Mouse (Mus musculus): ENCODE data around the gene Mrpl16. TPM values are rescaled to one million over a fixed set of nuclear protein-coding genes. Genes with fewer than 3 reads are reported as not detected.

Gene Mrpl16
- total RNA-seq, 2 experiments from 2014 or later, result 33.4 to 34.5 TPM

DNA sequence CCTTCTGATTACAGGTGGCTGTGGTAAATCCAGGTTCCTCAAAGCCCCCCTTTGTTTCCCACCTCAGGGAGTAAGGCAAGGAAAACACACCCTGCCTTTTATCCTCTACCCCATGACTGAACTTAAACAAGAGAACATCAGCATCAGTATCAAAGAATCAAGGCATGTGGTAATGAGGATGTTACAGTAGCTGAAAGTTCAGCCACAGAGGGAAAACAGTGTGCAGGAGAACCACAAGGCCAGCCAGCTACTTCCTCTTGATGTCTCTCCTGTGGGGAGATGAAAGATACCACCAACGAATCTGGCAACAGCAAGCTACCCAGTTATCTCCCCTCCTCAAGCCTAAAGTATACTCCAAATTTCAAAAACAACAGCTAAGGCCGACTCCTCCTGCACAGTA, 37.1 kb downstream of the Mrpl16 start:
- no peak for DNase-seq

DNA sequence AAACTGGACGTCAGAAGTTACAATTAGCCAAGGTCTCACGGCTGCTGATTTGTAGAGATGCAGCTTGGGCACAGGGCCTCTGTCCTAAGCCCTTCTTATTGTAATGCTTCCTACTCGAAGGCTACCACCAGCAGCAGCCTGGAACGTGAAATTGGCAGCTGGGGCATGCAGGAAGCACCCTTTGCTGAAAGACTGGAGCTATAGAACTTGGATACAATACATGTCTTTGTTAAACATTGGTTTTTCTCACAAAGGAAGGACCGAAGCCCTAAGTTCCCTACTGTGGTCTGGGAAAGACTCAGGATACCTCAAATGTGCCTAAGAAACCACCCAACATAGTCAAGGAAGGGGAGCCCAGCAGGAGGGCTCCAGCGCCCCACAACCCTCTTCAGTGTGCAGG, 37.6 kb downstream of the Mrpl16 start:
- no peak for DNase-seq

DNA sequence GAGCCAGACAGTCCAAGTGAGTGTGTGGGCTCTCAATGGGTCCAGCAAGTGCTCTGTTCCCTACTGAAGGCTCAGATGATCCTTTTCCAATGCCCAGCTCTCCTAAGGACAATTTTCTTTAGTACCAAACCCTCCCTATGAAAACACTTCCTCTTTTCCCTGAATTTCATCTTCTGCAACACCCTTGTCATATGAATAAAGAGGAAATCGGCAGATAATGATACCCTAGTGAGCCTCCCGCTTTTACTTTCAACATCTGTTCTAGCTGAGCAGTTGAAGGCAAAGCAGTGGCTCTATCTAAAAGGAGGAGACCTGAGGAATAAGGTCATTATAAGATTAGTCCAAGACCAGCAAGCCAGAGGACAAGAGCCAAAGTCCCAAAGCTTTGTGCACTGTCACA, 38.3 kb downstream of the Mrpl16 start:
- DNase-seq, result no peak

- DNase-seq, result no peak
These were observed 40.0 kb downstream of the Mrpl16 start for GRCm38 (mm10) chr19:11810003-11810758.

DNA sequence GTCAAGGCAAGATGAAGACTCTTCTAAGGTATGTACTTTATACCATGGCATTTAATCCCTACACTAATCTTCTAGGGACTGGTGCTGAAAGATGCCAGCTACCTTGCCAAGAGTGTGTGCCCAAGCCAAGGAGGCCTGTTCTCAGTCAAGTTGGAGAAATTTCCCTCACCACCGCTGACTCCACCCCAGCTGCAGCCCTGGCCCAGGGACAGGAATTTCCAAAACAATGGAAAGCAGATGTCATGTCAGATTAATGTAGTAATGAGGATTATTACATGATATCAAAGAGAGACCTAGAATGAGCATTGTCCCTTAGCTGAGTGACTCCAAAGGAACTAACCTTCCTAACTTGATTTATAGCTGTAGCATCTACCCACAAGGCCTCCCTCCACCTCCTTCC, 40.7 kb downstream of the Mrpl16 start:
- no peak for DNase-seq

DNA sequence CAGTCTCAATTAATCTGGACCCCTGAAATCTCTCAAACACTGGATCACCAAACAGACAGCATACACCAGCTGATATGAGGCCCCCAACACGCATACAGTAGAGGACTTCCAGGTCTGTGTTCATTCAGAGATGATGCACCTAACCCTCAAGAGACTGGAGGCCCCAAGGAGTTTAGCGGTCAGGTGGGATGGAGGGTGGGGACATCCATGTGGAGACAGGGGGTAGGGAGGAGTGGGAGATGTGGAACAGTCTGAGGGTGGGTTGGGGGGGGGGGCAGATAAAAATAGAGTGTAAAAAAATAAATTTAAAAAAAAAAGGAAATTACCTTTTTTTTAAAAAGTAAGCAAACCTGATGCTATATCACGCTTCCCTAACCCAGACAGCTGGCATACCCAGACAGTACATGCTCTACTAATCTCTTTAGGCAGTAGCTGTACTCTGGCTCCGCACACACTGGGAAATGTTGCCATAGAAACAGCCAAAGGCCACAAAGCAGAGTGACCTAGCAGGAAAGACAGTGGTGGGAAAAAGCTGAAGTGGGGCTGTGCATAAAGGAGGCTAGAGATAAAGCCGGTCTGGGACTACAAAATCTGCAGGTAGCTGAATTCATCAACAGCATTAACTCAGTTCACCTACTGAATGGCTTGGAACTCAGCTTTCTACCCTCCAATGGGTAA, 41.6 kb downstream of the Mrpl16 start:
- no peak for DNase-seq

GRCm38 (mm10) chr19:11813136-11813535, 42.9 kb downstream of the Mrpl16 start:
- no peak for DNase-seq

GRCm38 (mm10) chr19:11813649-11814048, 43.5 kb downstream of the Mrpl16 start:
- no peak for DNase-seq

DNA sequence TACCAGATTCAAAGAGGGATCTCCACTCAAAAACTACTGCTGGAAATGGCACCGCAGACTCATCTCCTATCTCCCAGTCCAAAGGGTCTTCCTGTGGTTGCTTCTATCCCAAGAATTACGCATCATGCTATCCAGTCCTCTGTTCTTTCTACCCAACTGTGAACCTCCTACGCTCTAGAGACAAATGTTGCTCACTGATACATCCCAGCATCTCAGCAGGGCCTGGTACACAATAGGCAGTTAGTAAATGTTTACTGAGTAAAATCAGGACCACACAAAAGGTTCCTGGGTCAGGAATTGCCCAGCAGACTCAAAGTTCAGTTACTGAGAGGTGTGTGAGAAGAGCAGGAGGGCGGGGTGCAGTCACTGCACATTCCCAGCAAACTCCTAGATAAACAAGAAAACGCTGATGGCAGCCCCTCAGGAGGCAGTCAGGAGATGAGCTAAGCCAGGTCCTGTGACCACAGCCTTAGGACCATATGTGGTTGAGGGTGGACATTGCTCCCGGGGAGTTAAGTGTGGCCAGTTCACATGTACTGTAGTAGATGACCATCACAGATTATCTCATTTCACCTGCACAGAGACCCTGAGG, 44.6 kb downstream of the Mrpl16 start:
- DNase-seq, result no peak

- DNase-seq, result no peak
These were observed 46.5 kb downstream of the Mrpl16 start for GRCm38 (mm10) chr19:11816706-11817105.

- DNase-seq, result no peak
These were observed 47.4 kb downstream of the Mrpl16 start for GRCm38 (mm10) chr19:11817586-11817985.

DNA sequence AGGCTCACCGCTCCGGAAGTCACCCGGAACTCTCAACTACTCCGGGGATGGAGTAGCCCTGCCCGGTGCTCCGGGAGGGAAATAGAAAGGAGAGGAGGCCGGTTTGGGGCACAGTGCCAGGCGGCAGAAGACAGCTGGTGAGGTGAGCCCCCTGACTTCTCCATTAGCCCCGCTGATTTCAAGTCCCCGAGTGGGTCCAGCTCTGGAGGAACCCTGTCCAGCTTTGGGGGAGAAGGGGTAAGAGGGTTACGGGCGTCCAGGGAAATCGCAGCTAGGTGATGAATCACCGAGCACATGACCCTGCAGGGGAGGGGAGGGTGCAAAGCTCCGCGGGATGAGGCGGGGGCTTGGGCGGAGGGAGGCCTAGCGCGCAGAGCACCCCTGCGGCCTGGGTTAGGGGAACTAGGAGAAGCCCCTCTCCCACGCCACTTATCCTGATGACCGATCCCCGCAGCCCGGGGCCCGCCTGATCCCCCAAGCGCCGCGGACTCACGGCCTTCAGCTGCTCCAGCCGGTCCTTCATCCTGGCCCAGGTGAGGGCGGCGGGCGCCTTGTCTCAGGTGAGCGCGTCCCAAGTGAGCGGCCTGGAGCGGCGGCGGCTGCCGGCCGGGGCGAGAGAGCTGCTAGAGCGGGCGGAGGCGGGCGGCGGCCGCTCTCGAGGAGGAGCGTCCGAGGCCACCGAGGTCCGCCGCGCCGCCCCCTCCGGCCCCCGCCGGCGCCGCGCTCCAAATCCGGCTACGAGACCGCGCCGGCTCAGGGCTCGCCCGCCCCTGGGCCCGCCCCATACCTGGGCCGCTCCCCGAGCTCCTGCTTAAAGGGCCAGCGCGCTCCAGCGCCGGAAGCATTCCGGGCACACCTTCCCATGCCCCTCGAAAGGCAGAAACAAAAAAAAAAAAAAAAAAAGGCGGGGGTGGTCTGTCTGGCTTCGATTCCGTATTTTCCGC, 48.3 kb downstream of the Mrpl16 start:
- peak; percentile 37 to 41 for DNase-seq

- no peak for DNase-seq
These were observed 49.0 kb downstream of the Mrpl16 start, which contains the start of gene Stx3 for GRCm38 (mm10) chr19:11819143-11819700. Stx3 (minus strand) TSS chr19:11819403.

DNA sequence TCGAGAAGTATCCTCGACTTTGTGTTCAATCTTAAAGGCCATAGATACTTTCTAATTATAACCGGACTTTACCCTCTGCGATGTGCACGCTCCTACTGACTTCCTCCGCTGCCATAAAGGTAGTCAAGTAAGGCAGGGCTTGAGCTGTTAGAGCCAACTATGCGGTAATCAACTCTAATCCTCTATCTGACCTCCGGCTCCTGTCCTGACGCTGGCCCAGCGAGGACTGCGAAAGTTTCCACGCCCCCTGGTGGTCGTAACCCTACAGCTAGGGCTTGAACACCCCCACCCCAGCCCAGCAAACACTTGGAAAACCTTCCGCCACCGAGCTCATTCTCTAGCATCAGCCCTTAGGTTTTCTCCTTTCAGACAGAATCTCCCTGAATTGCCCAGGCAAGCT, 49.6 kb downstream of the Mrpl16 start:
- DNase-seq, result peak; percentile 32 to 61

GRCm38 (mm10) chr19:11820211-11820610, 50.0 kb downstream of the Mrpl16 start:
- no peak for DNase-seq

DNA sequence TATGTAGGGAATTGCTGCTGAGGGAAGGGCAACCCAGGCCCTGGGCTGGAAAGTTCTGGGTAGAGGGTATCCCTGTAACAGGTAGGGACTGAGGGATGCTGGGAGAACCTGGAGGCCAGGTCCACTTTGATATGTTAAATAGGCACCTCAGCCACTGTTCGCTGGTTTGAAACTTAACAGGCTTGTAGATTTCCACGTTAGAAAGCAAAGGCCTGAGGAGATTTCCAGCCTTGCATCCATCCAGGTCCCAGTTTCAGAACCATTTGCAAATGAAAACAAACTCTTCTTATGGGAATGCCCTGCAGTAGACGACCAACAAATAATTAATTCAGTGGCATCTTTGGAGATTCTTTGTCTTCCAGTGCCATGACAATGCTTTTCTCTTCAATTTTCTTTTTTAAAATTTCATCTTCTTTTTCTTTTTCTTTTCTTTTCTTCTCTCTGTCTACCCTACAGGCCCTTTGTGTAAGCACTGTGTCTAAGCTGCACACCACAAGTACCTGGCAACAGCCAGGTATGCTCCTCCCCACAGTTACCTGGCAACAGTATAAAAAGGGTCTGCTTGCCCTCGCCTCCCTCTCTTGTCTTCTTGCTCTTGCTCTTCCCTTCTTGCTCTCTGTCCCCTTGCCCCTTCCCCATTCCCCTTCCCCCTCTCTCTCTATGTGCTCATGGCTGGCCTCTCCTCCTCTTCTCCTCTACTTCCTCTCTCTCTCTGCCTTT, 53.3 kb downstream of the Mrpl16 start:
- no peak for DNase-seq

Other genes starting within 250 kb of the Mrpl16 start
- not detected for gene Ms4a4d, start 233.6 kb upstream of the Mrpl16 start, total RNA-seq (2021)
- gene Ms4a6d, start 165.5 kb upstream of the Mrpl16 start, total RNA-seq (2021), result 1 to 10 TPM; 1.2 to 1.4 TPM
- not detected for gene Ms4a2, start 146.7 kb upstream of the Mrpl16 start, total RNA-seq (2021)
- gene Ms4a3, start 129.5 kb upstream of the Mrpl16 start, total RNA-seq (2021), result not detected
- gene Oosp2, start 109.8 kb upstream of the Mrpl16 start, total RNA-seq (2021), result not detected
- gene Oosp1, start 79.2 kb upstream of the Mrpl16 start, total RNA-seq (2021), result not detected
- gene Oosp3, start 73.3 kb upstream of the Mrpl16 start, total RNA-seq (2021), result not detected
- not detected for gene Gif, start 22.8 kb upstream of the Mrpl16 start, total RNA-seq (2021)
- gene Stx3, start 49.0 kb downstream of the Mrpl16 start, total RNA-seq (2021), result 10 to 100 TPM; 28.2 to 36.3 TPM
- gene Olfr1417, start 68.8 kb downstream of the Mrpl16 start, total RNA-seq (2021), result not detected
- not detected for gene Olfr1418, start 90.7 kb downstream of the Mrpl16 start, total RNA-seq (2021)
- not detected for gene Olfr1419, start 104.7 kb downstream of the Mrpl16 start, total RNA-seq (2021)
- gene Olfr1420, start 116.2 kb downstream of the Mrpl16 start, total RNA-seq (2021), result not detected
- 10 to 100 TPM; 19.8 to 24.8 TPM for gene Patl1, start 142.0 kb downstream of the Mrpl16 start, total RNA-seq (2021)
- 10 to 100 TPM; 51.1 to 52.3 TPM for gene Osbp, start 195.6 kb downstream of the Mrpl16 start, total RNA-seq (2021)